Mouse (Mus musculus) left cerebral cortex, postnatal 10 days (tissue): ENCODE data around the gene Coa6. TPM values are rescaled to one million over a fixed set of nuclear protein-coding genes. Genes with fewer than 3 reads are reported as not detected.
A peak's percentile ranks its signal among the peaks of the same experiment; 100 is the strongest.
"Not testable (repeated sequence)": the region's sequence is repeated elsewhere in the genome, so short reads cannot be mapped to it uniquely, and the experiment has no call there.

Experiments
- DNase-seq, 2 experiments: peaks; one replicate each; pipeline ENCODE4 v3.0.0; 2021 to 2022; ENCODE audit warnings: low spot score in 2 of 2, mixed read lengths in 1 of 2; ENCODE audit errors: extremely low spot score in 1 of 2
- intact Hi-C: fragments of 180-260 bp; cut with DNase I; formaldehyde crosslinking; loops from one replicate; pipeline ENCODE4 v1.15.1; 2025
- total RNA-seq, 2 experiments: library from RNA; stranded (reverse); gene quantifications; 2 replicates each; pipeline ENCODE4 v1.2.3; 2021

Gene Coa6
- total RNA-seq = 10 to 100 TPM; 21.9 to 27.1 TPM

- DNase-seq = peak; percentile 97 to 99
- intact Hi-C loops = loop anchor here (5.0 kb wide), 1 partner anchor 165 kb away; no protein-coding TSS in a partner anchor
Observed at GRCm38 (mm10) chr8:126422174-126422919, at the start of gene Coa6. Coa6 (plus strand) TSS chr8:126422515.

- no peak for DNase-seq
- intact Hi-C loops = no loop called here
Observed at GRCm38 (mm10) chr8:126379580-126379979, 42.7 kb upstream of the Coa6 start.

- no peak for DNase-seq
- intact Hi-C loops = loop anchor here (5.0 kb wide), 2 partner anchors 83 to 123 kb away; partner anchors contain the start of gene Slc35f3
Observed at GRCm38 (mm10) chr8:126380141-126380540, 42.2 kb upstream of the Coa6 start.

- intact Hi-C loops = loop anchor here (5.0 kb wide), 2 partner anchors 84 to 124 kb away; partner anchors contain the start of gene Slc35f3
Observed at GRCm38 (mm10) chr8:126381299-126381698, 41.0 kb upstream of the Coa6 start.

GRCm38 (mm10) chr8:126382216-126382615 lies 40.1 kb upstream of the Coa6 start:
- intact Hi-C loops = loop anchor here (5.0 kb wide), 2 partner anchors 85 to 125 kb away; partner anchors contain the start of gene Slc35f3
- DNase-seq = no peak

More at GRCm38 (mm10) chr8:126381299-126381698, 41.0 kb upstream of the Coa6 start:
- no peak for DNase-seq

- intact Hi-C loops = loop anchor here (5.0 kb wide), 2 partner anchors 85 to 125 kb away; partner anchors contain the start of gene Slc35f3
- peak in 1 of 2 experiments; percentile 43 for DNase-seq
Observed at GRCm38 (mm10) chr8:126382749-126383148, 39.6 kb upstream of the Coa6 start.

GRCm38 (mm10) chr8:126387566-126387965 lies 34.7 kb upstream of the Coa6 start:
- DNase-seq = no peak
- intact Hi-C loops = no loop called here

GRCm38 (mm10) chr8:126391541-126391940 lies 30.8 kb upstream of the Coa6 start:
- DNase-seq = peak in 1 of 2 experiments; percentile 33
- intact Hi-C loops = no loop called here

- intact Hi-C loops = no loop called here
Observed at GRCm38 (mm10) chr8:126395386-126395785, 26.9 kb upstream of the Coa6 start.

GRCm38 (mm10) chr8:126395917-126396316 lies 26.4 kb upstream of the Coa6 start:
- intact Hi-C loops = no loop called here
- peak in 1 of 2 experiments; percentile 19 for DNase-seq

More at GRCm38 (mm10) chr8:126395386-126395785, 26.9 kb upstream of the Coa6 start:
- DNase-seq = no peak

- DNase-seq = no peak
- intact Hi-C loops = no loop called here
Observed at GRCm38 (mm10) chr8:126398349-126398748, 24.0 kb upstream of the Coa6 start.

- intact Hi-C loops = not testable (repeated sequence)
Observed at GRCm38 (mm10) chr8:126404550-126404949, 17.8 kb upstream of the Coa6 start.

GRCm38 (mm10) chr8:126405030-126405429 lies 17.3 kb upstream of the Coa6 start:
- no peak for DNase-seq
- intact Hi-C loops = no loop called here

More at GRCm38 (mm10) chr8:126404550-126404949, 17.8 kb upstream of the Coa6 start:
- DNase-seq = not testable (repeated sequence)

GRCm38 (mm10) chr8:126420834-126421233 lies 1.5 kb upstream of the Coa6 start:
- no peak for DNase-seq
- intact Hi-C loops = loop anchor here (5.0 kb wide), 1 partner anchor 164 kb away; no protein-coding TSS in a partner anchor

- intact Hi-C loops = loop anchor here (5.0 kb wide), 1 partner anchor 166 kb away; no protein-coding TSS in a partner anchor
- peak in 1 of 2 experiments; percentile 38 for DNase-seq
Observed at GRCm38 (mm10) chr8:126422920-126423300, 595 bp downstream of the Coa6 start.

- intact Hi-C loops = loop anchor here (5.0 kb wide), 1 partner anchor 167 kb away; no protein-coding TSS in a partner anchor
- DNase-seq = no peak
Observed at GRCm38 (mm10) chr8:126424163-126424562, 1.8 kb downstream of the Coa6 start.

GRCm38 (mm10) chr8:126424946-126425345 lies 2.6 kb downstream of the Coa6 start:
- DNase-seq = no peak
- intact Hi-C loops = loop anchor here (5.0 kb wide), 1 partner anchor 168 kb away; no protein-coding TSS in a partner anchor

GRCm38 (mm10) chr8:126429635-126430034 lies 7.3 kb downstream of the Coa6 start:
- intact Hi-C loops = no loop called here
- DNase-seq = no peak

- DNase-seq = peak in 1 of 2 experiments; percentile 44
- intact Hi-C loops = no loop called here
Observed at GRCm38 (mm10) chr8:126433827-126434226, 11.5 kb downstream of the Coa6 start.

GRCm38 (mm10) chr8:126438937-126439336 lies 16.6 kb downstream of the Coa6 start:
- intact Hi-C loops = no loop called here
- no peak for DNase-seq
